Mouse (Mus musculus) C2C12 (cell line): ENCODE data around the gene Ccdc188. TPM values are rescaled to one million over a fixed set of nuclear protein-coding genes. Genes with fewer than 3 reads are reported as not detected.

ENCODE experiments used
- H3K27me3 ChIP-seq: one replicate; pipeline ENCODE4 v1.6.1; 2011; ENCODE audit not compliant: control insufficient read depth, insufficient read depth, insufficient read length
- H3K36me3 ChIP-seq: one replicate; pipeline ENCODE4 v1.6.1; 2011; ENCODE audit not compliant: control insufficient read depth, insufficient read depth
- H3K4me3 ChIP-seq: one replicate; pipeline ENCODE4 v1.5.1; 2011; ENCODE audit warnings: mild to moderate bottlenecking, control low read depth; ENCODE audit not compliant: poor library complexity, insufficient read depth, severe bottlenecking
- H3K79me2 ChIP-seq: one replicate; pipeline ENCODE4 v1.6.1; 2011; ENCODE audit not compliant: control insufficient read depth, insufficient read depth
- H3K79me3 ChIP-seq: one replicate; pipeline ENCODE4 v1.6.1; 2011; ENCODE audit warnings: low read depth, control low read depth
- H3ac ChIP-seq: one replicate; pipeline ENCODE3; 2011; ENCODE audit warnings: low read depth; ENCODE audit not compliant: control insufficient read depth, insufficient read length
- CEBPB ChIP-seq: IDR thresholded peaks from one replicate; pipeline ENCODE4 v1.6.1; 2011; ENCODE audit warnings: low read depth, mild to moderate bottlenecking, control low read depth, moderate library complexity
- CTCF ChIP-seq: IDR thresholded peaks from one replicate; pipeline ENCODE4 v1.5.1; 2011; ENCODE audit not compliant: control insufficient read depth, insufficient read depth, insufficient read length
- FOSL1 ChIP-seq: IDR thresholded peaks from one replicate; pipeline ENCODE4 v1.8.0; 2011; ENCODE audit warnings: mild to moderate bottlenecking, low read length; ENCODE audit not compliant: poor library complexity, insufficient read depth, severe bottlenecking
- MAX ChIP-seq: IDR thresholded peaks from one replicate; pipeline ENCODE4 v1.6.1; 2011; ENCODE audit warnings: mild to moderate bottlenecking, control low read depth
- MYOD1 ChIP-seq: IDR thresholded peaks from one replicate; pipeline ENCODE4 v1.6.1; 2011; ENCODE audit warnings: low read depth; ENCODE audit not compliant: control insufficient read depth, insufficient read length
- MYOG ChIP-seq: IDR thresholded peaks from one replicate; pipeline ENCODE4 v1.6.1; 2011; ENCODE audit not compliant: control insufficient read depth, insufficient read length; ENCODE audit errors: extremely low read depth
- USF1 ChIP-seq: IDR thresholded peaks from one replicate; pipeline ENCODE4 v1.6.1; 2011; ENCODE audit warnings: low read depth, mild to moderate bottlenecking, control low read depth, moderate library complexity
- polyA plus RNA-seq: library from polyadenylated mRNA; unstranded; fragments of >200 nt; fragmentation: generic; extraction: Trizol; gene quantifications from one replicate; pipeline ENCODE4 v1.2.1, GENCODE M21; 2012; ENCODE audit warnings: missing spikeins

Gene Ccdc188
- polyA plus RNA-seq, 1 experiment: 0.04 TPM

GRCm38 (mm10) chr16:18197881-18198280 is 19.8 kb upstream of the Ccdc188 start:
- Histone ChIP-seq H3K4me3 (no peak overlapping the region), H3ac (no peak overlapping the region), H3K27me3 (no peaks in the 10 kb centered on the region), H3K36me3 (no peaks in the 10 kb centered on the region), H3K79me3 (no peaks in the 10 kb centered on the region), H3K79me2 (no peaks in the 10 kb centered on the region)
- no peak for TF ChIP-seq MAX

- Histone ChIP-seq H3K4me3 (no peak overlapping the region), H3K36me3 (no peaks in the 10 kb centered on the region), H3K27me3 (peaks cover 2% of the 10 kb centered on the region), H3K79me2 (no peaks in the 10 kb centered on the region), H3K79me3 (no peaks in the 10 kb centered on the region), H3ac (no peak overlapping the region)
- TF ChIP-seq MAX: no peak
These were observed 19.1 kb upstream of the Ccdc188 start for GRCm38 (mm10) chr16:18198365-18199098.

GRCm38 (mm10) chr16:18200062-18200461 is 17.6 kb upstream of the Ccdc188 start:
- H3K79me3 ChIP-seq: no peaks in the 10 kb centered on the region
- no peaks in the 10 kb centered on the region for H3K79me2 ChIP-seq
- no peaks in the 10 kb centered on the region for H3K36me3 ChIP-seq
- TF ChIP-seq MYOG (no peak), CEBPB (no peak), MAX (no peak), MYOD1 (no peak), CTCF (no peak), USF1 (no peak), FOSL1 (no peak)
- H3K27me3 ChIP-seq: peaks cover 3% of the 10 kb centered on the region
- no peak overlapping the region for H3ac ChIP-seq
- no peak overlapping the region for H3K4me3 ChIP-seq

- Histone ChIP-seq H3K36me3 (no peaks in the 10 kb centered on the region), H3K79me3 (no peaks in the 10 kb centered on the region), H3ac (no peak overlapping the region), H3K79me2 (no peaks in the 10 kb centered on the region), H3K27me3 (peaks cover 6% of the 10 kb centered on the region), H3K4me3 (no peak overlapping the region)
- no peak for TF ChIP-seq FOSL1
- TF ChIP-seq CTCF: no peak
- no peak for TF ChIP-seq MYOD1
These were observed 16.1 kb upstream of the Ccdc188 start for GRCm38 (mm10) chr16:18201620-18202019.

GRCm38 (mm10) chr16:18202061-18202460 is 15.6 kb upstream of the Ccdc188 start:
- no peaks in the 10 kb centered on the region for H3K79me3 ChIP-seq
- TF ChIP-seq MYOG: no peak
- no peak for TF ChIP-seq FOSL1
- no peak for TF ChIP-seq USF1
- TF ChIP-seq CTCF: no peak
- TF ChIP-seq CEBPB: no peak
- TF ChIP-seq MAX: no peak
- no peak for TF ChIP-seq MYOD1
- no peak overlapping the region for H3K4me3 ChIP-seq
- H3ac ChIP-seq: no peak overlapping the region
- no peaks in the 10 kb centered on the region for H3K79me2 ChIP-seq
- H3K36me3 ChIP-seq: no peaks in the 10 kb centered on the region
- peaks cover 10% of the 10 kb centered on the region for H3K27me3 ChIP-seq

- no peak overlapping the region for H3K4me3 ChIP-seq
- TF ChIP-seq MYOD1 (no peak), FOSL1 (no peak), CEBPB (no peak), MAX (no peak), USF1 (no peak), MYOG (no peak), CTCF (no peak)
- no peaks in the 10 kb centered on the region for H3K79me2 ChIP-seq
- H3K36me3 ChIP-seq: no peaks in the 10 kb centered on the region
- H3K27me3 ChIP-seq: peaks cover 18% of the 10 kb centered on the region
- H3K79me3 ChIP-seq: no peaks in the 10 kb centered on the region
- no peak overlapping the region for H3ac ChIP-seq
These were observed 14.1 kb upstream of the Ccdc188 start for GRCm38 (mm10) chr16:18203430-18204091.
